Mouse (Mus musculus) liver, embryonic 14.5 days (tissue): ENCODE measurements around the gene Zfyve27. TPM values are rescaled to one million over a fixed set of nuclear protein-coding genes. Genes with fewer than 3 reads are reported as not detected.

Experiments
- ATAC-seq: fragments of 200-750 bp; cut with Nextera tagmentation; 2 replicates; pipeline ENCODE4 v1.8.0; 2017; ENCODE audit warnings: moderate number of reproducible peaks, mild to moderate bottlenecking, moderate library complexity; ENCODE audit not compliant: insufficient read depth
- DNase-seq, 3 experiments: peaks; one replicate each; pipeline ENCODE4 v3.0.0-alpha.2; 2012 to 2013; ENCODE audit warnings: low read depth in 3 of 3, low spot score in 3 of 3
- H3K27ac ChIP-seq: fragments of 300-500 bp; sonication (generic); 2 replicates; pipeline ENCODE4 v1.5.1; 2014; ENCODE audit warnings: moderate library complexity, mild to moderate bottlenecking, control low read depth, inconsistent platforms
- H3K27me3 ChIP-seq: fragments of 300-500 bp; sonication (generic); 2 replicates; pipeline ENCODE4 v1.6.1; 2014; ENCODE audit warnings: mild to moderate bottlenecking, low read length, moderate library complexity; ENCODE audit not compliant: control insufficient read depth, insufficient read depth
- H3K36me3 ChIP-seq: fragments of 300-500 bp; sonication (generic); replicated peaks from 2 replicates; pipeline ENCODE4 v1.6.1; 2014; ENCODE audit warnings: low read depth; ENCODE audit not compliant: control insufficient read depth, insufficient read depth
- H3K4me1 ChIP-seq, 2 experiments: fragments of 200-500 bp in 1 of 2; fragments of 300-500 bp in 1 of 2; sonication (generic) in 1 of 2; replicated peaks; 2 replicates each; pipeline ENCODE4 v1.6.1; 2012 to 2014; ENCODE audit warnings: antibody characterized with exemption in 1 of 2, inconsistent platforms in 1 of 2, low read length in 1 of 2; ENCODE audit not compliant: control insufficient read depth in 2 of 2, insufficient read depth in 2 of 2
- H3K4me2 ChIP-seq: fragments of 300-500 bp; sonication (generic); 2 replicates; pipeline ENCODE4 v1.6.1; 2014; ENCODE audit warnings: low read depth, mild to moderate bottlenecking, control low read depth, moderate library complexity
- H3K4me3 ChIP-seq, 2 experiments: fragments of 200-500 bp in 1 of 2; fragments of 300-500 bp in 1 of 2; sonication (generic) in 1 of 2; 2 replicates each; pipeline ENCODE4 v1.5.1; 2012 to 2014; ENCODE audit warnings: low read depth in 2 of 2, low read length in 2 of 2, mild to moderate bottlenecking in 2 of 2, control low read depth in 1 of 2, inconsistent platforms in 1 of 2, moderate library complexity in 1 of 2; ENCODE audit not compliant: insufficient read depth in 1 of 2
- H3K9ac ChIP-seq: fragments of 300-500 bp; sonication (generic); replicated peaks from 2 replicates; pipeline ENCODE4 v1.6.1; 2014; ENCODE audit warnings: mild to moderate bottlenecking, control low read depth, moderate library complexity
- H3K9me3 ChIP-seq: fragments of 300-500 bp; sonication (generic); 2 replicates; pipeline ENCODE4 v1.6.1; 2016; ENCODE audit warnings: low read length, mixed read lengths; ENCODE audit not compliant: control insufficient read depth
- CTCF ChIP-seq: IDR thresholded peaks from 2 replicates; pipeline ENCODE4 v1.5.1; 2016; ENCODE audit warnings: antibody characterized with exemption, low read depth, control low read depth
- EP300 ChIP-seq: IDR thresholded peaks from 2 replicates; pipeline ENCODE4 v1.6.1; 2016; ENCODE audit warnings: antibody characterized with exemption, low read depth
- WGBS: fragments of 180-500 bp; shearing (Covaris S2); extraction: QIAGEN DNeasy Blood & Tissue Kit; methylation state at CpG from one replicate; pipeline ENCODE4 v1.1.7; 2014; ENCODE audit not compliant: insufficient replicate concordance; 5-methylcytosine and 5-hydroxymethylcytosine counted together
- polyA plus RNA-seq, 2 experiments: library from polyadenylated mRNA; depleted of rRNA in 1 of 2; stranded (reverse) in 1 of 2; unstranded in 1 of 2; fragments of >200 nt; fragmentation: Nextera tagmentation in 1 of 2; extraction: Ambion mirVana in 1 of 2; gene quantifications; 2 replicates each; pipeline versions ENCODE4 v1.2.1 to v1.2.3; 2012 to 2014

The Zfyve27 gene
- polyA plus RNA-seq, 2 experiments, result 3.9 to 8.5 TPM

DNA sequence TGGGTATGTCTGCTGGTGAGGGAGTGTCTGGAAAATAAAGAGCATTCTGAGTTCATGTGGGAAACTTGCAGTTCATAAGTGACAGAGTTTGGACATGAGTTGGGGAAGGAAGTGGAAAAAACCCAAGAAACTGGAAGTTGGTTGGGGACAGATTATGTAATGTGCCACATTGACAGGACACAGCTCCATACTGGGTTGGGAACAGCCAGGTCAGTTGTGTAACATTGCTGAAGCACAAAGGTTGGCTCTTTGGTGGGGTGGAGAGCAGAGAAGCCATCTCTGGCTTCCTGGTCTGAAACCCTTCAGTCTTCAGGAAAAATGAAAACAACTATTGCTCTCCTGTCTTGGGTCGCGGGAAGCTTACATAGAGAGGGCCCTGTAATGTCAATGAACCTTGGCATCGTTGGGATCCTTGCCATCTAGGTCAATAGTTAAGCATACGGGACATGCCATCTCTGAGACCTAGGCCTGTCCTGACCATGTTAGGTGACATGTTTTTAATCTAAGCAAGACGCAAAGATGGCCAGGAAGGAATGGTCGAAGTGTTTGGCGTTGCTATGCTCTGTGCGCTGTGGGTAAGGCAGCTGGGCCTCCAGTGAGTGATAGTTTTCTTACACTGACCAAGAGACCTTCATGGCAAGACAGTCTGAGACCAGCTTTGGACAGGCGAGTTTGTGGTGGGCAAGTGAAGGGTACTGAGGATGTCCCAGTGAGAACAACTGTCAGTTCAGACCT lies 17.3 kb upstream of the Zfyve27 start:
- no peak overlapping the region for H3K9ac ChIP-seq
- ATAC-seq (no peak), DNase-seq (no peak)
- H3K9me3 ChIP-seq, result no peaks in the 10 kb centered on the region
- H3K4me3 ChIP-seq, result no peak overlapping the region
- H3K36me3 ChIP-seq, result no peaks in the 10 kb centered on the region
- TF ChIP-seq CTCF (no peak), EP300 (no peak)
- H3K4me1 ChIP-seq, result peaks cover 7 to 15% of the 10 kb centered on the region in 2 experiments
- WGBS, result 77% methylated on average over 9 of the region's 9 CpGs
- peaks cover 28% of the 10 kb centered on the region for H3K27me3 ChIP-seq
- peak overlapping the region; percentile 29; the same call in 1 of the 2 replicates for H3K27ac ChIP-seq
- no peak overlapping the region; the same call in 1 of the 2 replicates for H3K4me2 ChIP-seq

- peak; percentile 40 for ATAC-seq
- Histone ChIP-seq H3K27ac (peak within 1 kb of the TSS; percentile 29; the same call in 1 of the 2 replicates), H3K4me2 (peak within 1 kb of the TSS; percentile 71), H3K4me3 (peak within 1 kb of the TSS; percentile 54 to 65), H3K9ac (peak within 1 kb of the TSS; percentile 39), H3K36me3 (no peaks in the 10 kb centered on the region), H3K9me3 (no peaks in the 10 kb centered on the region), H3K27me3 (peaks cover 28% of the 10 kb centered on the region), H3K4me1 (peaks cover 7 to 15% of the 10 kb centered on the region in 2 experiments)
- under 1% methylated on average over 54 of the region's 57 CpGs for WGBS
- TF ChIP-seq EP300, result no peak
- DNase-seq, result no peak
Observed at GRCm38 (mm10) chr19:42147170-42147768, 16.5 kb upstream of the Zfyve27 start, which contains the start of gene Marveld1. TSS of gene Marveld1 (plus strand) at chr19:42147400.

GRCm38 (mm10) chr19:42147769-42148568 lies 15.8 kb upstream of the Zfyve27 start:
- peak; percentile 36 for ATAC-seq
- Histone ChIP-seq H3K4me3 (peak overlapping the region; percentile 54 to 65), H3K9me3 (no peaks in the 10 kb centered on the region), H3K4me2 (peak overlapping the region; percentile 71), H3K27ac (no peak overlapping the region), H3K36me3 (no peaks in the 10 kb centered on the region), H3K27me3 (peaks cover 28% of the 10 kb centered on the region), H3K4me1 (peaks cover 7 to 15% of the 10 kb centered on the region in 2 experiments), H3K9ac (peak overlapping the region; percentile 39)
- WGBS, result 3% methylated on average over 53 of the region's 63 CpGs
- no peak for TF ChIP-seq CTCF
- TF ChIP-seq EP300, result no peak
- DNase-seq, result no peak

DNA sequence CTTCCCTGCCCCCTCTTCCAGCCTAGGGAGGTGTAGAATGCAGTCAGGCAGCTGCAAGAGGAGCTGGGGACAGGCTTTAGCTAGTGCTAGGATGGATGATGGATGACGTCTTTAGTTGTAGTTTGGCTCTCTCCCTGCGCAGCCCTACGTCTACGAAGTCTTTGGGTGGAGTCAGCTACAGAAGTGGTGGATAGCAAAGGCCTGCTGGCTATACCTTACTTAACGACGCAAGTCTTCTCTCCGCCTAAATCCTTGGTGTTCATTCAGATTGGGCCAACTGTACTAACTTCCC lies 15.2 kb upstream of the Zfyve27 start:
- H3K27me3 ChIP-seq, result peaks cover 28% of the 10 kb centered on the region
- no peaks in the 10 kb centered on the region for H3K9me3 ChIP-seq
- H3K9ac ChIP-seq, result no peak overlapping the region; the same call in 1 of the 2 replicates
- no peak for ATAC-seq
- peak overlapping the region; percentile 54 to 65 for H3K4me3 ChIP-seq
- no peak for DNase-seq
- WGBS, result 45% methylated on average over 7 of the region's 7 CpGs
- peak overlapping the region; percentile 71 for H3K4me2 ChIP-seq
- H3K36me3 ChIP-seq, result no peaks in the 10 kb centered on the region
- no peak overlapping the region for H3K27ac ChIP-seq
- H3K4me1 ChIP-seq, result peaks cover 7 to 15% of the 10 kb centered on the region in 2 experiments
- TF ChIP-seq CTCF (no peak), EP300 (no peak)

DNA sequence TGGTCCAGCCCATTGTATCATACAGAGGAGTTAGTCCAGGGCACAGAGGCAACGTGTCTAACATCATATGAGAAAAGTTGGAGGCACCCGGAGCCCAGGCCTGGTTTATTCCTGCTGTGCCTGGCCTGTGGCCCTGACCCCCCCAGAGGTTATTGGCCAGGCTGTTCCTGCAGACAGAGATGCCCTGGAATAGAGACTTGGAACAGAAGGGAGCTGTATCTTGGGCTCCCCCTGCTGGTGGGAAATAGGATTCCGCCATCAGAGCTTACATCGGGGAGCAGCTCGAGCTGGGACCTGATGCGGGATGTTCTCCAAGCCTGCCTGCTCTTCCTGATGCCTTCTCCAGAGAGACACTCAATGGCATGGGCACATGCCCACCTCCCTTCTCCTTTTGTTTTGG lies 11.8 kb upstream of the Zfyve27 start:
- H3K9ac ChIP-seq, result no peak overlapping the region
- H3K4me1 ChIP-seq, result peaks cover 4 to 8% of the 10 kb centered on the region in 2 experiments
- H3K4me2 ChIP-seq, result no peak overlapping the region
- H3K4me3 ChIP-seq, result no peak overlapping the region
- peaks cover 22% of the 10 kb centered on the region for H3K27me3 ChIP-seq
- H3K36me3 ChIP-seq, result no peaks in the 10 kb centered on the region
- ATAC-seq, result no peak
- DNase-seq, result peak in 2 of 3 experiments; percentile 51 to 54
- TF ChIP-seq CTCF (peak; percentile 94), EP300 (no peak)
- H3K27ac ChIP-seq, result no peak overlapping the region
- H3K9me3 ChIP-seq, result no peaks in the 10 kb centered on the region
- 6% methylated on average over 6 of the region's 6 CpGs for WGBS
